Mouse (Mus musculus) Muller cell, postnatal 12 days (primary cell): ENCODE data around the gene Cntnap4.
"Not testable (repeated sequence)": the region's sequence is repeated elsewhere in the genome, so short reads cannot be mapped to it uniquely, and the experiment has no call there.

Experiments used
- DNase-seq: peaks from one replicate; pipeline ENCODE4 v3.0.0-alpha.2; 2015; ENCODE audit errors: inconsistent ontology term

Gene Cntnap4

GRCm38 (mm10) chr8:112730583-112731432 lies 161.0 kb downstream of the Cntnap4 start:
- DNase-seq = peak; percentile 33

- DNase-seq = peak; percentile 25
These were observed 165.7 kb downstream of the Cntnap4 start for GRCm38 (mm10) chr8:112735575-112735974.

GRCm38 (mm10) chr8:112743331-112743730 lies 173.5 kb downstream of the Cntnap4 start:
- no peak for DNase-seq

- no peak for DNase-seq
These were observed 177.5 kb downstream of the Cntnap4 start for GRCm38 (mm10) chr8:112747296-112747695.

- DNase-seq = no peak
These were observed 185.3 kb downstream of the Cntnap4 start for GRCm38 (mm10) chr8:112755171-112755570.

GRCm38 (mm10) chr8:112803058-112803457 lies 233.2 kb downstream of the Cntnap4 start:
- DNase-seq = no peak

- DNase-seq = peak; percentile 36
These were observed 239.5 kb downstream of the Cntnap4 start for GRCm38 (mm10) chr8:112809382-112809781.

GRCm38 (mm10) chr8:112841057-112841456 lies 271.2 kb downstream of the Cntnap4 start:
- no peak for DNase-seq

- not testable (repeated sequence) for DNase-seq
These were observed 279.7 kb downstream of the Cntnap4 start for GRCm38 (mm10) chr8:112849541-112849940.

GRCm38 (mm10) chr8:112906458-112907112 lies 336.7 kb downstream of the Cntnap4 start:
- peak; percentile 83 for DNase-seq

GRCm38 (mm10) chr8:112909527-112909926 lies 339.7 kb downstream of the Cntnap4 start:
- no peak for DNase-seq

GRCm38 (mm10) chr8:112911422-112911821 lies 341.6 kb downstream of the Cntnap4 start:
- DNase-seq = no peak

- no peak for DNase-seq
These were observed 352.3 kb downstream of the Cntnap4 start for GRCm38 (mm10) chr8:112922151-112922550.

- peak; percentile 40 for DNase-seq
These were observed 352.9 kb downstream of the Cntnap4 start for GRCm38 (mm10) chr8:112922789-112923188.
